Mouse (Mus musculus) CD4-positive, CD25-positive, alpha-beta regulatory T cell, adult 2 months (primary cell): Measurements from ENCODE around the gene Mcrip1.
"Not testable (repeated sequence)": the region's sequence is repeated elsewhere in the genome, so short reads cannot be mapped to it uniquely, and the experiment has no call there.

Experiments used
- DNase-seq: peaks from one replicate; pipeline ENCODE4 v3.0.0-alpha.2; 2012; ENCODE audit warnings: low read depth, low spot score

The Mcrip1 gene

DNA sequence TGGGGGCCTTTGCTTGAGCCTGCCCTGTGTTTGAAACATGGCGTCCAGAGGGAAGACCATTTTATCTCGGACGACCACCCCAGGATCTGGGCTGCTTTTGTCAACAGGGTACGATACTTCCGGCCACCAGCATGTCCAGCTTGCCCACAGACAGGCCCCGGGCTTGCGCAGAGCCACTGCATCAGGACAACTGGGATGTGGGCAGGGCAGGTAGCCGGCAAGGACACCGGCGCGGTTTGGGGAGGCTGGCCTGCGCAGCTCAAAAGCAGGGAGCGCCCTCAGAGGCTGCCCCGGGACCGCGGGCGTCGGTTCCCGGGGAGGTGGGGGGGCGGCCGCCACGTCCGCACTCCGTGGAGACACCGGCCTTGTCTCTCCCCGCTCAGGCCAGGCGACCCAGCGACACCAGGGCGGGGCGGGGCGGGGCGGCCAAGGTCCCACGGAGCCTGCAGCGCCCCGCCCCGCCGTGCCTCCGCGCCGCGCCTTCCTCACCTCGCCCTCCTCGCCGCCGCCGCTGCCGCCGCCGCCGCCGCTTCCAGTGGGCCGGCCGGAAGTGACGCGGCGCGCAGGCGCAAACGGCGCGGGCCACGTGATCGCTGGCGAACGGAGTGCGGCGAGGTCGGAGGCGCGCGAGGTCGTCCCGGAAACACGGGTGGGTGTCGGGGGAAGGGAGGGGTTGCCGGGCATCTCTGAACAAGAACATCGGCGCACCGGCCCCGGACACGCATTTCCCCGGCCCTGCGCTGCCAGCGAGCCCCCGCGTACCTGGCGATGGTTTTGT, at the start of gene Mcrip1:
Mcrip1 (minus strand) TSS at position 560 of the 778 bp plus-strand sequence.
- peak; percentile 97 for DNase-seq

DNA sequence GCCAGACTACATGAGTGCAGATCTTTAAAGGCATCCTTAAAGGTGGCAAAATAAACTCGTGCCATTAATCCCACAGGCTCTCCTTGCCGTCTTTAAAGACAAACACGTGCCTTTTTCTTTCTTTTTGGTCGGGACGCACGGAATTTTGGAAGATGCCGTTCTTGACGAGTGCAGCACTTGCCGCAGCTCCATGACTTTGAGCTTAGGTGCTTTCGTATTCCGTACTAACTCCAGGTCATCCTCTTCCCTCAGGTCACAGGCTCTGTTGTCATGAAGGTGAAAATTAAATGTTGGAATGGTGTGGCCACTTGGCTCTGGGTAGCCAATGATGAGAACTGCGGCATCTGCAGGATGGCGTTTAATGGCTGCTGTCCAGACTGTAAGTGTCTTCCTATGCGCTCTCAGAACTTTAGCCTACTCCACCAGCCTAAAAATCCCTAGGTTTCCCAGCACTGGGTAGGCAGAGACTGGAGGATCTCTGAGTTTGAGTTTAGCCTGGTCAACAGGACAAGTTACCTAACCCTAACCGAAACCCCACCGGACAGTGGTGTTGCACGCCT, 49.5 kb upstream of the Mcrip1 start:
- DNase-seq, result no peak

DNA sequence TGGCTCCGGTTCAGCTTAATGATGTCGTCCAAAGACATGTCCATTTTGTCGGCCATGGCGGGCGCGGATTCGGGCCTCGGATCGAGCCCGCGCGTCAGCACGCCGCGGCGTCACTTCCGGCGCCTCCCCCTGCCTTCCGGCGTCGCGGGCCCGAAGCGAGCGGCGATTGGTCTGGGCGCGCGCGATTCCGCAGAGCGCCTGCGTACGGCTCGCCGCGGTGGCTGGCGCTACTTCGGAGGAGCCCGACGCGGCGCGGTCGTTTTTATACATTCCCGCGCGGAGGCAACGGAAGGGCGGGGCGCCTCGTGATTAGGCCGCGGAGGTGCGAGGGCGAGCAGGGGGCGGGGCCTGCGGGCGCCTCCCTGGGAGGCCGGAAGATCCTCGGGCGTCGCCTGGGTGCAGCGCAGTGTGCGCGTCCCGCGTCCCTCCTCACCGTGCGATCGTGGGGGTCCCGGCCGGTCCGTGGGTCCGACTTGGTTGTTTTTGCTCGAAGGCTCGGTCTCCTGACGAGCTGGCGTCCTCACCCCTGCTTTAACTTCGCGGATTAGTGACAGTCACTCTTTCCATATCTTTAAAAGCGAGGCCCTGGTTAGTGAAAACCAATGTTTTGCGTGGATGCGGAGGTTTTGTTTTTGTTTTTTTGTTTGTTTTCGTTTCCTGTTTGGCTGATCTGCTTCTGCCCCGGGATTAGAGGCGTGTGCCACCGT, 48.9 kb upstream of the Mcrip1 start, which contains the start of the genes Alyref and Anapc11:
Alyref (minus strand) TSS at position 83 of the 707 bp plus-strand sequence.
Anapc11 (plus strand) TSS at position 139 of the 707 bp plus-strand sequence.
- DNase-seq, result peak; percentile 99

DNA sequence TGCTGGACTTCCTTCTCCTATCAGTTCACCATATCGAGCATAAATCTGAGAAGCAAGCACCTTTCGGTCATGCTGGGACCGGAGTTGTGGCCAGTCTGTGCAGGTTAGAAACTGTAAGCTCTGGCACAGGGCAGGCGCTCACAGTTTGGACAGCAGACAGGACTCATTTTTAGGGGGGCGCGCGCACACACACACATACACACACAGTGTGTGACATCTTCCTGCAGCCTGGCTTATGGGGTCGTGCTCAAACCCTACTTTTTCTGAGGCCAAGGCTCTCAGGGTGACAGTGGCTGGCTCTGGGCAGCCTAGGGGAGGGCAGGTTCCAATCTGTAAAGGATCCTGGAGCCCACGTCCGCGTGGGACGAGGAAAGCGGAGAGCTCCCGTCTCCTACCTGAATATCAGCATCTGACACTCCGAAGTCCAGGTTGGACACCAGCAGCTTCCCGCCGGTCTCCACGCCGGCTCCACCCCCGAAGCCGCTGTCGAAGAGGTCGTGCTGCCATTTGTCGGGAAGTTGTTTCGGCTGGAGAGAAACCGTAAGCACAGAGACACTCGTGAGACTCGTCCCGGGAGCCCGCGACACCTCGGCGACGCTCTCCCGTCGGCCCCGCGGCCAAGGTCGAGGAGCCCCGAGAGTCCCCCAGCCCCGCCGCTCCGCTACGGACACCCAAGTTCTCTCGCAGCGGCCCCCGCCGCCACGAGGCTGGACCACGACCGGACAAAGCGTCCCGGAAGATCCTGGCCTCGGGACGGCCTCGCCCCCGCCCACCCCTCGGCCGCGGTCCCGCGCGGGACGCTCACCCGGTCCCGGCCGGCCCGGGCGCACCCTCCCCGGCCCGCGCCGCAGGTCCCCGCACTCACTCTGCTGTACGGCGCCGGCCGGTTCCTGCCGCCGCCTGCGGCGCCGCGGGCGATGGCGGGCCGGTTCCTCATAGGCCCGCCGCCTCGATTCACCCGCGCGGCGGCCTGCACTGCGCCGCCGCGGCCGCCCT, 48.0 kb upstream of the Mcrip1 start:
- DNase-seq, result peak; percentile 52

DNA sequence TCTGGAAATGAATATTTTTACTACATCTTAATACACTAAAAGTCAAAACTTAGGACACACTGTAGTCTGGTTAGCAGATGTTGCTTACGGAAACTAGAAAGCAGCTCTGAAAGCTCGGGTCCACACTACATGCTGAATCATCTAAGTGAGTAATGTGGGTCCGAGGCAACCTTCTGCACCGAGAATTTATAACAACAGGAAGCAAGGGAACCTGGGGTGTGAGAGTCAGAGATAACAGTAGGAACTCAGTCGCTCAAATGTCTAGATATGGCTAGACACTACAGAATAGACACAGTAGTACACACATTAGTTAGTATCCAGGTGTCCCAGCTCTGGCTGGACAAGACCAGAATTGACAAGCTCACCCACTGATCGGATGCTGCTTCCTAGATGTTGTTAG, 39.0 kb upstream of the Mcrip1 start:
- no peak for DNase-seq

DNA sequence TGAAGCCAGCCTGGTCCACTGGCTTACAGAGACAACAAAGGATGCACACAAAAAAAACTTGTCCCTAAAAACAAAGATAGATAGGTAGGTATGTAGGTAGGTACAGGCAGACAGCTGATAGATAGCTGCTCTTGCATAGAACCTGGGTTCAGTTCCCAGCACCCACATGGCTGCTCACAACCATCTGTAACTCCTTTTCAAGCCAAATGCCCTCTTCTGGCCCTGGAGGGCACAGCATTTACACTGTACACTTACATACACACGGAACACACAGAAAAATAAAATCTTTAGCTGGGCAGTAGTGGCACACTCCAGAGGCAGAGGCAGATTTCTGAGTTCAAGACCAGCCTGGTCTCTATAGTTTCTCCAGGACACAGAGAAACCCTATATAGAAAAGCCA, 34.4 kb upstream of the Mcrip1 start:
- no peak for DNase-seq

DNA sequence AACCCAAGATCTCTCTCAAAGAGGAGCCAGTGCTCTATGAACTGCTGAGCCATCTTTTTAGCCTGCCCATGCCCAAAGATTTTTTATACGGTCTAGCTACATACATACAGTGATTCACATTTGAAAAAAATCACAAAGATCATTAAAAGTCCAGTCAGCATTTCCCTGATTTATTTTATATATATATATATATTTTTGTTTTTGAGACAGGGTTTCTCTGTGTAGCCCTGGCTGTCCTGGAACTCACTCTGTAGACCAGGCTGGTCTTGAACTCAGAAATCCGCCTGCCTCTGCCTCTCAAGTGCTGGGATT, 33.4 kb upstream of the Mcrip1 start:
- not testable (repeated sequence) for DNase-seq

DNA sequence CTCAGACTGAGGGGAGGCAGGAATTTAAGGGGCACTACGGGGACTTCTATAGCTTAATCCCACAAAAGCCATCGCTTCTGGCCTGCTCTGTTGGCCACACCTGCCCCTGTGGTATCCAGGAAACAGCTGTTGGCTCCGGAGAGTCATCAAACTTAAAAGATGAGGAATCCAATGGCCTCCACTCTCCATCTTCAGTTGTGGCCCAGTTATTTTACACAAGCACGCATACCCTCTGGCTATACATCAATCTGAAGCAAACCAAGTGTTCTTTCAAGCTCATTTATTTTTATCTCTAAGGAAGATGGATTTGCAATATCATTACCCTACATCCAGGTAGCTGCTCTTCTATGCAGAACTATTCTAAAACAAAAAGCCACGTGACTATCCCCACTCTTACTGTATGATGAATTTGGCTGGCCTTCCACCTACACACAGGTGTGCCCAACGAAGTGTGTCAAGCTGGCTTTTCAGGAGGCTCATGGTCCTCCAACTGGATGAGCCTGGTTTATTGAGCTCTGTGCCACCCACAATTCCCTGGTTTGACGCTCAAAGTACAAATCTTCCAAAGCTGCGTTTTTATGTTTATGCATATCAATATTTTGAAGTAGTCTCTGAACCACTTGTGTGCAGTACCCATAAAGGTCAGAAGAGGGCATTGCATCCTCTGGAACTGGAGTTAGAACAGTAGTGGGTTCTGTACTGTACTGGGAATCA, 32.9 kb upstream of the Mcrip1 start:
- peak; percentile 83 for DNase-seq

DNA sequence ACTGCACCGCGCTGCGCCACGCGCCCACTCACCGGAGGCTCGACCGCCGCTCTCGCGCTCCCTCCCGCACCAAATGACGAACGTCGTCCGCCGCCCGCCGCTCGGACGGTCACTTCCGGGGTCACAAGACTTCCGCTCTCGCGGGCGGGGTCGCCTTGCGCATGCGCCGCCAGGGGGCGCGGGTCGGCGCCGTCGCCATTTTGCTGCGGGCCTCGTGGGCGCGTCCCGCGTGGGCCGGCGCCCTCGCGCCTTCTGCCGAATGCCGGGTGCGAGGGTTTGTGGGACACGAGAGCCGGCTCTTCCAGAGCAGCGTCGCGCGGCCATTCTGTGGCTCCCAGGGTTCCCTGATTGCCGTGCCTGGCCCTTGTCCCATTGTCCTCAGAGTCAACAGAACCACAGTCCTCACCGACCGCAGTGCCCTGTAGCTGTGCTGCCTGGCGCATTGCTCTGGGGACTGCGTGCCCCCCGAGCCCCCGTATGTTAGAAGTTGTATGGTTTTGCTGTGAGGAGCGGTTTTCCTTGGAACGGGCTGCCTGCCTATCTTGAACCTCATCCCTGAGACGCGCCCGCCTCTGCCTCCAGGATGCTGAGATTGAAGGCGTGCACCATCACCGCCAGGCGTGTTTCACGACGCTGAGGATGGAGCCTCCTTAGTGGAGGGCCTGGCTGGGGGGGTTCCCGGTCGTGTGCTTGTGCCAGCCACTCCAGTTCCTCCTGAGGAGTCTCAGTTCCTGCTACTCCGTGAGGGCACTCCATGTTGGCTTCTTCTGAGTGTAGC, 32.2 kb upstream of the Mcrip1 start, which contains the start of gene Arhgdia:
Arhgdia (minus strand) TSS at position 135 of the 778 bp plus-strand sequence.
- DNase-seq, result peak; percentile 94

DNA sequence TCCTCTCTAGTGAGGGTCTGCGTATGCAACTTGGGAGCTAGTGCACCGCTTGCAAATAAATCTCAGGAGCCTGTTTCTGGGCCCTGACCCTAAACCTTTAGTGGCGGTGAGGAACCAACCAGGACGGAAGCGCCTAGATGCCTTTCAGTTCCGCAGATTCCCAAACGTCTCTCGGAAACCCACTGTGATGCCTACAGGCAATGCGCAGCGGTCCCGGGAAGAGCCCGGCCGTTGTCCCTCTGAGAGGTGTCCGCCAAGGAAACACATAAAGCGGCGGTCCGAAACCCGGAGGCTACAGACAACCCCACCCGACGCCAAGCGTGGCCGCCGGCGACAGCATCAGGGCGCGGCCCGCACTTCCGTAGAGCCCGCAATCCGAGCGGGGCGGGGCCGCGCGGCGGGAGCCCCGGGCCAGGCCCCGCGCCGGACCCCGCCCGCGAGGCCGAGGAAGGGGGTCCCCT, 31.4 kb upstream of the Mcrip1 start:
- peak; percentile 68 for DNase-seq

DNA sequence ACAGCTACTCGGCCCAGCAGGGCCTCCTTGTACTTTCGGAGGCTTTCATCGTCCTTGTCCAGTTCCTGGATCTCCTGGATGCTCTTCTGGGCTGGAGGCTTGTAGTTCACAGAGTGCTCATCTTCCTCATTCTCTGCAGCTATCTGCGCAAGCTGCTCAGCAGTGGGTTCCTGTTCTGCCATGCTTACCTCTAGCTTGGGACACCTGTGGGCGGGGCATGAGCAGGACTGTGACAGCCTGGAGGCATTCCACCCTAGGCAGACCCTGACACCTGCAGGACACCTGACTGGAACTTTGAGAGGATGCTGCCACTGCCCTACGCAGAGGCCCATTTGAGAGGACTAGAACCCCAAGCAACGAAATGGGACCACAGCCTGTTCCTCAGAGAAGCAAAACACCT, 30.7 kb upstream of the Mcrip1 start:
- peak; percentile 44 for DNase-seq

DNA sequence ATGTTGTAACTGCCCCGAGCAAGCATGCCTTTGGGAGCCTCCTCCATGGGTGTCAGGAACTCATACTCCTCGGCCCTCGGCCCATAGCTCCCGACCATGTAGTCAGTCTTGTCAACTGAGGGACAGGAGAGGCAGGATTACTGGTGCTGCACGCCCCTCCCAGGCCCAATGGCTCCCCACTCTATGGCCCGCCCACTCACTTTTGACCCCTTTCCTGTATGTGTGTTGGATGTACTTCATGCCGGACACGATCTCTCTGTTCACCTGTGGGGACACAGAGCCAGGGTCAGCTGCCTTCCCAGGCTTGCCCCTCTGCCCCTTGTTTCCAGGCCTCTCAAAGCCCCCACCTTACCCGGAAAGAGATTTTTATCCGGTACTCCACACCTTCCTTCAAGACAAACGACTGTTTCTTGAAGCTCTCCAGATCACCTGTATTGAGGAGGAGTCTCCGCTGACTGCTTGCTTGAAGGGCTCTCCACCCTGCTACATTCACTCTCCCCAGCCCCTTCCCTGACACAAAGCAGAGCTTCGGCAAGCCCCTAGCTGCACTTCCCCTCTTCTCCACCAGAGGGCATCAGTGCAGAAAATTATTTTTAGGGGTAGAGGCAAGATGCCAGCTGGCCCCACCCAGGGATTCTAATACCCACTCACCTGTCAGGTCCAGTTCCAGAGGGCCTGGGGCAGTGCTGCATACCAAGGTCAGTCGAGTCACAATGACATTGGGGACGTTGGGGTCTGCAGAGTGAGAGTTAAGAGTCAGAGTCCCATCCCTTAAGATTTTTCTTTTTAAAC, 30.0 kb upstream of the Mcrip1 start:
- peak; percentile 85 for DNase-seq

DNA sequence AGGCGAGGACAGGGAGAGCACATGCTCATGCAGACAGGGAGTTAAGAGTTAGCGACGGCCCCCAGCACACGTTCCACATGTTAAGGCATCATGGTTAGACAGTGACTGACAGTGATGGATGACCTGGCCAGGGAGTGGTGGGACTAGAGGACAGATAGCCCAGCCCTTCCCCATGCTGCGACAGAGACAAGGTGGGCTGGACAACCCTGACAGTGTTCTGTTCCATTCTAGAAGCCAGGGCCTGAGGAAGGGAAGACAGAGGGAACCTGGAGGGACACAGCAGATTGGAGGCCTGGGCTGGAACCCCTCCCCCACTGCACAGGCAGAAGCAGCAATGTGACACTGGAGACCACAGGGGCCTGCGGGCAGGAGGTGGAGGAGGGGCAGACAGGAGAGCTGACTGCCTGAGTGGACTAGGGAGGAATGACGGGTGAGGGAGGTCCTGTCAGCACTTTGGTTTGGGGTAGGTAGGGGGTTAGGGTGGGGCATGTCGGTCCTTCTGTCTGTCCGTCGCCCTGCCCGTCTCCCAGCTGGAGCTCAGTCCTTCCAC, 29.2 kb upstream of the Mcrip1 start:
- no peak for DNase-seq

DNA sequence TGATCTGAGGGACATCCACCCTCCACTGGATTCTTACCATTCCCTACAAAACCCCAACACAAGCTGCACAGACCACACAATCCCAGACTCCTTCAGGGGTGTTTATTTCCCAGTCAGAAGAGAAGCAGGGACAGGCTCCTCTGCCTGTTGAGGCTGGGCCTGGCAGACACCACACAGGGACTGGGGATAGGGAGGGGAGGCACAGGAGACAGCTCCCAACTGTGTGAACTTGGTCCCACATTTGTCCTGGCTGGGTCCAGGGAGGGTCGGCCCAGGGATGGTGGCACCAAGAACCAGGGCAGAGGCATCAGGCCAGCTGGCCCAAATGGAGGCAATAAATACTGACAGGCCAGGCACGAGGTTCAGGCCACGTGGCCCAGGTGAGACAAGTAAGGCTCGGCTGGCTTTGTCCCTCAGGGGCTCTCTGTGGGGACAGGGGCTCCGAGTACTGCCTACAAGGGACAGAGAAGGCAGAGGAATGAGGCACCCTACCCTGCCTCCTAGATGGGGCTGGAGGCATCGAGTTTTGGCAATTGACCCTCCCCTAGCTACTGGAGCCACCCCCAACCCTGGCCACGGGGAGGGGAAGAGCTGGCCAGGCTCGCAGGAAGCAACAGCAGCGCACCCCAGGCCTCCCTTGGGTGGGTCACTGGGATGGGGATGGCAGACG, 28.6 kb upstream of the Mcrip1 start:
- no peak for DNase-seq

DNA sequence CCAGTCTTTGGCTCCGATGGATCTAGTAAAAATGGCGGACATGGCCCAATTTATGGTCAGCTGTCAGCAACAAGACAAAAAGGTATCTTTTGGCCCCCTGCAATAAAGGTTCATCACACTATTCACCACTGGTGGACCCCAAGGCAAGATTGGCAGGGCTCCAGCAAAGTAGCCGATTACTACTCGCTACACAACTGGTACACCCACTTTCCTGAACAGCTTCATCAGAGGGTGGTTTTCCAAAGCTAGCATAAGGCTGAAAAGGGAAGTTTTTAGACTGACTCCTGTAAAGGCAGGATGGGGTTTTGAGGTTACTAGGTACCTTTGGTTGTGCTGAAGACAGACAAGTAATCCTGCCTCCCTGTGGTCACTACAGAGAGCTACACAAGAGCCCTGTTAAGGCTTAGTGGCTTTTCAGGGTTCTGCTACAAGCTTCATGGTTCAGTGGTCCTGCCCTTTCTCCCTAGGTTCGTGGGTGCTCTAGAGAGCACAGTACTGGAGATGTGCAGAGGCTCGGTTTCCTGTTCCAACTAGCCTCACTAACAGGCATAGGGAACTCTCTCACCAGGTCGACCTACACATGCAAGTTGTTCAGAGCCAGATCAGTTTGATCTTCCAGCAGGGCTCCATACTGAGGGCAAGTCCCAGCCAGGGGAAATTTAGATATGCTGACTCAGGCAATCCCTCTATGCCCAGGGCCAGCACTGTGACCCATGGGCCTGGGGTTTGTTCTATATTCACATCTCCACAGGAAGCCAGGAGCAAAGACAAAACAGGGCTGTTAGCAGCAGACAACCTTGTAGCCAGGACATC, 27.9 kb upstream of the Mcrip1 start:
- DNase-seq, result peak; percentile 63

DNA sequence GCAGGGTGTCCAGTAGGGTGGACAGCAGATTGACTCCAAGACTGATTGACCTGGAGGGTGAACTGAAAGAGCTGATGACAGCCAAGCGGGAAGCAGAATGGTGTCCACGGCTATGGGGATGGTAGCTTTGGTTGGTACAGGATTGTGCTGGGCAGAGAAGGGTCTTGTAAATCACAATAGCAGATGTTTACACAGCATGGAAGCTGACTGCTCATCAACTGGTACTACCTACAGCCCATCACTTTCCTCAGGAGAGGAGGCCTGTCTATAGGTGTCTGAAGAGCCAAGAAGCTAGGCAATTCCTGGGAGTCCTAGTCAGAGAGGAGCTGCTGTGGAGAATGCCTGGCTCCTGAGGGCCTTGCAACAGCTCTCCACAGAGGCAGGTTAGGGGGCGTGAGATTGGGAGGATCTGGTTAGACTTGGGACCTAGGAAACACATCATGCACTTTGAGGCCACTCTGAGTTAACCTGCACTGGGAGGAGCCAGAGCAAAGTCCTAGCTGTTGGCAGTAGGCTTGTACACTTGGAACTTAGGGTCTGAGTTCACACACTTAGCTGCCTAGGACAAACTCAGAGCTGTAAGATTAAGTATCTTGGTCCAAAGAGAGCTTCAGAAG, 26.9 kb upstream of the Mcrip1 start:
- no peak for DNase-seq

DNA sequence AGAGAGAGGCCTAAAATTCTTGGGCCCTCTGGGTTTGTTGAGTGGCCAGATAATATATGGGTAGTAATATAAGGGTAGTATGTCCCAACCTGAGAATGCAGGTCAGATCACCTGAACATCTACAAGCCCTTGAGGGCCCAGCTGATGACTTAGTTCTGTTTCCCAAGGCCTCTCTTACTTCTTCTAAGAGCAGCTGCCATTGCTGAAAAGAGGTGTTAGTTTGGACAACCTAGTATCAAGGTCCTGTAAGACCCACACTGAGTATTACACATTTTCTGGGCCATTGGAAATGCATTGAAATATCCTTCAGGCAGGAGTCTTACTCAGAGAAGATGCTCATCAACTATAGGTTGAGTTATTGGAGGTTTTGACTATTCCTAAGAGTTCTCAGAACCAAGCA, 26.4 kb upstream of the Mcrip1 start:
- DNase-seq, result no peak
